Mouse (Mus musculus): ENCODE measurements around the gene Lbhd2. TPM values are rescaled to one million over a fixed set of nuclear protein-coding genes. Genes with fewer than 3 reads are reported as not detected.

Lbhd2 gene
- total and polyA plus RNA-seq, 3 experiments = not detected

GRCm38 (mm10) chr12:111437222-111437900 lies 30.8 kb downstream of the Lbhd2 start:
- H3K36me3 ChIP-seq (replicated peaks in 1 of 2; ENCODE audit: control insufficient read depth in 1 of 2, insufficient read depth in 1 of 2, low read length in 1 of 2) = no peaks in the 10 kb centered on the region
- dilution Hi-C loops (cut with MboI; ENCODE audit: extremely low pct_ligation_motif_present, extremely low pct_unique_long_range_greater_than_20kb, low sequenced_read_pairs) (no loop called here), in situ Hi-C loops (cut with MboI; ENCODE audit: low pct_ligation_motif_present, low pct_unique_long_range_greater_than_20kb, low sequenced_read_pairs) (no loop called here)
- no peak overlapping the region for H3K27ac ChIP-seq (ENCODE audit: insufficient read depth, low read depth)
- H3K4me3 ChIP-seq (replicated peaks in 1 of 3; ENCODE audit: low read depth in 2 of 3, low read length in 2 of 3, poor library complexity in 1 of 3) = no peak overlapping the region
- DNase-seq (ENCODE audit: extremely low read depth) = no peak
- TF ChIP-seq ELF1 (IDR thresholded peaks at IDR 0.05; ENCODE audit: low read depth, low read length) = no peak
- TF ChIP-seq HCFC1 (IDR thresholded peaks at IDR 0.05; ENCODE audit: low read depth, low read length) = no peak
- no peaks in the 10 kb centered on the region for H3K79me2 ChIP-seq (replicated peaks; ENCODE audit: control insufficient read depth, extremely low read depth, insufficient read depth, poor library complexity, severe bottlenecking)
- H3K9ac ChIP-seq (ENCODE audit: insufficient read depth, low read depth) = no peak overlapping the region
- peaks cover 9% of the 10 kb centered on the region for H3K9me3 ChIP-seq (replicated peaks; ENCODE audit: low read length)
- peaks cover 37 to 64% of the 10 kb centered on the region in 2 experiments for H3K4me1 ChIP-seq (ENCODE audit: control insufficient read depth in 1 of 2, insufficient read depth in 2 of 2)
- H3K4me2 ChIP-seq (ENCODE audit: insufficient read depth, low read depth, poor library complexity, severe bottlenecking) = no peak overlapping the region
- H3K27me3 ChIP-seq (replicated peaks) = peaks cover 17% of the 10 kb centered on the region

- no peak for DNase-seq (ENCODE audit: extremely low read depth)
- no peaks in the 10 kb centered on the region for H3K79me2 ChIP-seq (replicated peaks; ENCODE audit: control insufficient read depth, extremely low read depth, insufficient read depth, poor library complexity, severe bottlenecking)
- no peak overlapping the region for H3K9ac ChIP-seq (ENCODE audit: insufficient read depth, low read depth)
- H3K4me2 ChIP-seq (ENCODE audit: insufficient read depth, low read depth, poor library complexity, severe bottlenecking) = no peak overlapping the region
- H3K27me3 ChIP-seq (replicated peaks) = peaks cover 28% of the 10 kb centered on the region
- no peak for TF ChIP-seq JUN (IDR thresholded peaks at IDR 0.05; ENCODE audit: insufficient read depth, low read depth, low read length)
- TF ChIP-seq BHLHE40 (IDR thresholded peaks at IDR 0.05; ENCODE audit: low read depth, low read length) = no peak
- TF ChIP-seq MAFK (IDR thresholded peaks at IDR 0.05; ENCODE audit: insufficient replicate concordance, low read length) = no peak
- TF ChIP-seq UBTF (IDR thresholded peaks at IDR 0.05; ENCODE audit: low read depth, low read length) = no peak
- no peak for TF ChIP-seq RCOR1 (conservative IDR thresholded peaks at IDR 0.05; ENCODE audit: low read depth, low read length)
- TF ChIP-seq ZC3H11A (IDR thresholded peaks at IDR 0.05; ENCODE audit: low read depth, low read length) = no peak
- TF ChIP-seq JUND (conservative IDR thresholded peaks at IDR 0.05; ENCODE audit: low read depth, low read length) = no peak
- no peak for TF ChIP-seq PAX5 (IDR thresholded peaks at IDR 0.05; ENCODE audit: low read length)
- TF ChIP-seq MAX (IDR thresholded peaks at IDR 0.05; ENCODE audit: low read length) = no peak
- no peak for TF ChIP-seq MXI1 (IDR thresholded peaks at IDR 0.05; ENCODE audit: low read depth, low read length)
- TF ChIP-seq MEF2A (IDR thresholded peaks at IDR 0.05; ENCODE audit: borderline replicate concordance, low read depth, low read length) = no peak
- no peak for TF ChIP-seq USF1 (IDR thresholded peaks at IDR 0.05; ENCODE audit: low read depth, low read length)
- no peak for TF ChIP-seq ZMIZ1 (IDR thresholded peaks at IDR 0.05; ENCODE audit: low read depth, low read length)
- peaks cover 9% of the 10 kb centered on the region for H3K9me3 ChIP-seq (replicated peaks; ENCODE audit: low read length)
- in situ Hi-C loops (cut with MboI; ENCODE audit: low pct_ligation_motif_present, low pct_unique_long_range_greater_than_20kb, low sequenced_read_pairs) = no loop called here
- dilution Hi-C loops (cut with MboI; ENCODE audit: extremely low pct_ligation_motif_present, extremely low pct_unique_long_range_greater_than_20kb, low sequenced_read_pairs) = no loop called here
- H3K27ac ChIP-seq (ENCODE audit: insufficient read depth, low read depth) = no peak overlapping the region
- no peaks in the 10 kb centered on the region for H3K36me3 ChIP-seq (replicated peaks in 1 of 2; ENCODE audit: control insufficient read depth in 1 of 2, insufficient read depth in 1 of 2, low read length in 1 of 2)
- H3K4me3 ChIP-seq (replicated peaks in 1 of 3; ENCODE audit: low read depth in 2 of 3, low read length in 2 of 3, poor library complexity in 1 of 3) = no peak overlapping the region
- peaks cover 39 to 67% of the 10 kb centered on the region in 2 experiments for H3K4me1 ChIP-seq (ENCODE audit: control insufficient read depth in 1 of 2, insufficient read depth in 2 of 2)
Observed at GRCm38 (mm10) chr12:111438850-111439249, 32.2 kb downstream of the Lbhd2 start.
